Mouse (Mus musculus) right cerebral cortex, postnatal 14 days (tissue): Measurements from ENCODE around the gene Cep41.

Experiments
- DNase-seq: peaks from one replicate; pipeline ENCODE4 v3.0.0; 2022

Gene Cep41

GRCm38 (mm10) chr6:30620994-30621393 lies 72.6 kb downstream of the Cep41 start:
- no peak for DNase-seq

GRCm38 (mm10) chr6:30620591-30620990 lies 73.0 kb downstream of the Cep41 start:
- DNase-seq = no peak

GRCm38 (mm10) chr6:30619606-30620005 lies 73.9 kb downstream of the Cep41 start:
- no peak for DNase-seq

GRCm38 (mm10) chr6:30618735-30619134 lies 74.8 kb downstream of the Cep41 start:
- DNase-seq = no peak

- DNase-seq = peak; percentile 61
Measured at GRCm38 (mm10) chr6:30617959-30618590, 75.5 kb downstream of the Cep41 start.

GRCm38 (mm10) chr6:30617020-30617958 lies 76.3 kb downstream of the Cep41 start:
- no peak for DNase-seq

- no peak for DNase-seq
Measured at GRCm38 (mm10) chr6:30616491-30616941, 77.0 kb downstream of the Cep41 start.

GRCm38 (mm10) chr6:30615741-30616140 lies 77.8 kb downstream of the Cep41 start:
- DNase-seq = no peak

- no peak for DNase-seq
Measured at GRCm38 (mm10) chr6:30614251-30614650, 79.3 kb downstream of the Cep41 start.

- DNase-seq = no peak
Measured at GRCm38 (mm10) chr6:30611212-30611611, 82.3 kb downstream of the Cep41 start.

- DNase-seq = no peak
Measured at GRCm38 (mm10) chr6:30610710-30611109, 82.8 kb downstream of the Cep41 start, which contains the start of gene Cpa5. Gene Cpa5 (plus strand): TSS chr6:30611010.

GRCm38 (mm10) chr6:30605672-30606071 lies 87.9 kb downstream of the Cep41 start:
- DNase-seq = no peak

- no peak for DNase-seq
Measured at GRCm38 (mm10) chr6:30605111-30605510, 88.4 kb downstream of the Cep41 start.

GRCm38 (mm10) chr6:30604342-30604867 lies 89.1 kb downstream of the Cep41 start:
- DNase-seq = no peak
